Mouse (Mus musculus): Measurements from ENCODE around the gene Lrrc3c.

The Lrrc3c gene

DNA sequence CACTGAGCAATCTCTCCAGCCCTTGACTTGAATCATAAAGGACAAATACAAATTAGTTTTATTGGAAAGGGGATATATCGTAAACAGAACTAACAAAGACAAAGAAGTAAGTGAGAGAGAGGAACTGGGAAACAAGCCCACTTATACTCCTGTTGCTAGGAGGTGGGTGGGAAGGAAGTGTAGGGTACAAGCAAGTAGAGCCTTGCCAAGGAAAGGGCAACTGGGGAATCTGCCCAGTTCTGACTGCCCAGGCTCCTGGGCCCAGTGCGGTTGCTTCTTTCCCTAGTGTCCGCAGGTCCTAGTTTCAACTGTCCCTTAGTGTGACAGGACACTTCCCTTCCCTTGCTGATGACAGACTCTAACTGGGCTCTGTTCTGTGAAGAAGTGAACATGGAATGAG is 30.6 kb downstream of the Lrrc3c start:
- DNase-seq (ENCODE audit: low read depth) = no peak

DNA sequence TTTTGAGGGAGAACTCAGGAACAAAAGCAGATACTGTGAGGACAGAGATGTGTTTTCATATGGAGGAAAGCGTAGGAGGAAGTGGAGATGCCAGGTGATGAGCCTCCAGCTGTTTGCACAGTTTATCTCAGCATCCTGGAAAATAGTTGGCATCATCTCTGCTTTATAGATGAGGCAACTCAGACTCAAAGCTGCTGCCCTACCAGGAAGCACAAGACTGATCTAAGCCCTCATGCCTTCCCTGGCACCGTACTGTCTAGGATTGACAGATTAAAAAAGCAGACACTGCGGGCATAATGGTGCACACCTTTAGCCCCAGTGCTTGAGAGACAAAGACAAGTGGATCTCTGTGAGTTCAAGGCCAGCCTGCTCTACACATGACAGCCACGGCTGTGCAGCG is 32.6 kb downstream of the Lrrc3c start:
- no peak for DNase-seq (ENCODE audit: low read depth)

DNA sequence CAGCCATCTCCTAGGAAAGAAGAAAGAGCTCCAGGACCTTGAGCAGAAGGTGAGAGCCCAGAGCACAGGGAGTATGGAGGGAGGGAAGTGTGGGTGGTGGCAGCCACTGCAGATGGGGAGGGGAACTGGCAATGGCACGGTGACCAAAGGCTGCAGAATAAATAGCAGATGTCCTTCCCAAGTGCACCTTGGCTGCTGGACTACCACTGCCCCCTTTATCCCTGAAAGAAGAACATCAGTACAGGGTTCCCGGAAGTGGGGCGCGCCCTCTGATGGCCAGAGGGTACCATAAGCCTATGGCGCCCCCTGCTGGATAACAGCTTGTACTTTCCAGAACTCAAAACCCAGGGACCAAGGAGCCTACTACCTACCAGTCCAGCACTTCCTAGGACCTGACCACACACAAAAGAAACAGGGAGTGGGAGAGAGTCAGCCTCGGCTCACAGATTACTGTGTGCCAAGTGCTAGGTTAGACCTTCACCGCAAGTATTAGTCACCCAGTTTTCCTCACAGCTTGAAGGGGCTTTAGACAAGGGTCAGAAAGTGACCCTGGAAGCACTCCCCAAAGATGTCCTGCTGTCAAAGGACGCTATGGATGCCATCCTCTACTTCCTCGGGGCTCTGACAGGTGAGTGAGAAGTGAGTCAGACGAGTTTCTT is 37.4 kb downstream of the Lrrc3c start:
- DNase-seq (ENCODE audit: low read depth) = peak; percentile 6

DNA sequence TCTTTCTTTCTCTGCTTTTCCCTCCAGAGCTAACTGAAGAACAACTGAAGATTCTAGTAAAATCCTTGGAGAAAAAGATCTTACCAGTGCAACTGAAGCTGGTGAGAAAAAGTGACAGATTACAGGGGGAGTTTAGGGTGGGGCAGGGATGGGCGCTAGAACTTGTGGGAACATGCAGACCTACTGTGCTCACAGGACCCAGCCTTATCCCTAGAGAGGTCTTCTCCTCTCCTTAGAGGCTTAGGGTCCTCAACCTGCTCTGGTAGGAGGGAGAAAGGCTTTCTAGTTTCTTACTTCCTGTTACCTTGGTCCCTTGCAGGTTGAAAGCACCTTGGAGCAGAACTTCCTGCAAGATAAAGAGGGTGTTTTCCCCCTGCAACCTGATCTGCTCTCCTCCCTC is 39.4 kb downstream of the Lrrc3c start:
- DNase-seq (ENCODE audit: low read depth) = no peak

DNA sequence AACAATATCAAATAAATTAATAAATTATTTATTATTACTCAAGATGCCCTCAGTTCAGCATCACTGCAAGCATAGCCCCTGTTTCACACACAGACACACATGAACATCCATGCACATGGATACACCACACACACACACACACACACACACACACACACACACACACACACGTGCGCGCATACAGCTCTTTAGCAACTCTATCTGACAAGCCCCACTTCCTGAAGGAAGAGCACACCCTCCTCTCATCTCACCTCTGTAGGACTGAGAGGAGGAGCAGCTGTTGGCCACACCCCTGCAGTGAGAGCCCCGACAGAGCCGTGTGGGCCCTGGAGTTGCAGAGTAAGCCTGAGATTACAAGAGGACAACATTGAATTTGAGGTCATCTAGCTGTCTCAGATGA is 42.0 kb downstream of the Lrrc3c start:
- DNase-seq (ENCODE audit: low read depth) = no peak

DNA sequence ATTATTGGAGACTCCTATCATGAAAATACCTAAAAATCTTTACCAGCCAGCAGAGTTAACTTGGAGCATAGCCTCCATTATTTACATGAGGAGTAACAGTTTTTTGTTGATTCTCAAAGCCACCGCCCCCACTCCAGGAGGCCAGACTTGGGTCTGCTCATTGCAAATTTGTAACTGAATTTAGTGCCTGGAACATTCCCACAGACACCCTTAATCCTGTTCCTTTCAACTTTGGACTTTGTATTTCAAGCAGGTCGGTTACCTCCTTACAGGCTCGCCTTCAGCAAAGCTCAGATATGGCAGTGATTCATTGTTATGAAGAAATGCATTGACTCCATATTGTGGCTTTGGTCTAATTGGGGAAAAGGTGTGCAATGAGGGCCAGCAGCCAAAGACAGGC is 46.7 kb downstream of the Lrrc3c start:
- no peak for DNase-seq (ENCODE audit: low read depth)

DNA sequence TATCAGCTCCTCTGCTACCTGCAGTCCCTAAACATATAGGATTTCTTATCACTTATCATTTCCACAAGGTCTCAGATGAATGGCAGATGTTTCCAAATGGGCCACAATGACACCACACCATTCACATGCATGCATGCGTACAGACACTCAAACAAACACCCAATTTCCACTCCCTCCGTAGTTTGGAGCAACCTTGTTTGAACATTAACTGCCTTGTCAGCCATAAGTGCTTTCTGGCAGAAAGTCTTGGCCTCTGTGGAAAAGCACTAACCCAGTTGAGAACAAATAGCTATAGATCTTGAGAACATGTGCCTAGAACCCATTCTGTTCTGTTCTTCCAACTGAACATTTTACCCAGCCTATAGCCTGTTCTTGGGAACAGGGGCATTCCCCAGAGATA is 47.9 kb downstream of the Lrrc3c start:
- no peak for DNase-seq (ENCODE audit: low read depth)

DNA sequence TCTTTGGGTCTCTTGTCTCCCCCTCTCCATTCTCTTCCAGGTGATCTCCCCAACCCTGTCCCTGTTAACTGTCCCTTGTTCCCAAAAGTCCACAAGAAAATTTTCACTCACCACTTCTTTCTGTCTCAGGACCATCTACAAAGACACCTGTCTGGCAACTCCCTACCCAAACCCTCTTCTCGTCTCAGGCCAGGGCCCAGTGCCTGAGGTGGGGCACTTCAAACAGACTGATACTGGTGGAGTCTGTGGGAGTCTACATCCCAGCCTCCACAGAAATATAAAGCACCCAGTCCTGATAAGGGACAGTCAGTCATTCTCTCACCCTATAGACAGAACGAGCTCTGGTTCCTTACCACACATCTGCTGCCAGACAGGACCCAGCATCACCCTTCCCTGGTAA is 48.4 kb downstream of the Lrrc3c start, which contains the start of gene Gsdma2:
TSS of gene Gsdma2 (plus strand) at position 301 of the 400 bp plus-strand sequence.
- no peak for DNase-seq (ENCODE audit: low read depth)
